Mouse (Mus musculus) stomach, embryonic 16.5 days (tissue): ENCODE measurements around the gene Ndufa7. TPM values are rescaled to one million over a fixed set of nuclear protein-coding genes. Genes with fewer than 3 reads are reported as not detected.
"Not testable (repeated sequence)": the region's sequence is repeated elsewhere in the genome, so short reads cannot be mapped to it uniquely, and the experiment has no call there.

Source experiments
- ATAC-seq: fragments of 200-750 bp; cut with Nextera tagmentation; 2 replicates; pipeline ENCODE4 v1.8.0; 2017; ENCODE audit warnings: moderate number of reproducible peaks, moderate TSS enrichment; ENCODE audit not compliant: insufficient read depth, low FRiP score
- H3K27ac ChIP-seq: fragments of 300-500 bp; sonication (generic); 2 replicates; pipeline ENCODE4 v1.5.1; 2014; ENCODE audit warnings: low read length
- H3K27me3 ChIP-seq: fragments of 300-500 bp; sonication (generic); 2 replicates; pipeline ENCODE4 v1.6.1; 2014; ENCODE audit warnings: low read length, control low read depth, mixed read lengths; ENCODE audit not compliant: control insufficient read depth, insufficient read depth
- H3K36me3 ChIP-seq: fragments of 300-500 bp; sonication (generic); 2 replicates; pipeline ENCODE4 v1.6.1; 2014; ENCODE audit warnings: low read length; ENCODE audit not compliant: control insufficient read depth, insufficient read depth
- H3K4me1 ChIP-seq: fragments of 300-500 bp; sonication (generic); 2 replicates; pipeline ENCODE4 v1.6.1; 2014; ENCODE audit warnings: low read length, control low read depth, mixed read lengths; ENCODE audit not compliant: control insufficient read depth, insufficient read depth
- H3K4me2 ChIP-seq: fragments of 300-500 bp; sonication (generic); 2 replicates; pipeline ENCODE4 v1.6.1; 2014; ENCODE audit warnings: low read depth, low read length, mixed read lengths
- H3K4me3 ChIP-seq: fragments of 300-500 bp; sonication (generic); replicated peaks from 2 replicates; pipeline ENCODE4 v1.5.1; 2014; ENCODE audit warnings: mild to moderate bottlenecking, low read length
- H3K9ac ChIP-seq: fragments of 300-500 bp; sonication (generic); 2 replicates; pipeline ENCODE4 v1.6.1; 2014; ENCODE audit warnings: low read length
- H3K9me3 ChIP-seq: fragments of 300-500 bp; sonication (generic); replicated peaks from 2 replicates; pipeline ENCODE4 v1.6.1; 2016; ENCODE audit warnings: low read length, control low read depth; ENCODE audit not compliant: control insufficient read depth
- WGBS: fragments of 180-500 bp; shearing (Covaris S2); extraction: QIAGEN DNeasy Blood & Tissue Kit; methylation state at CpG from one replicate; pipeline ENCODE4 v1.1.7; 2014; 5-methylcytosine and 5-hydroxymethylcytosine counted together
- microRNA-seq: library from miRNA; unstranded; fragments of <30 nt; microRNA quantifications from one replicate; pipeline ENCODE4, GENCODE M21; 2016
- polyA plus RNA-seq: library from polyadenylated mRNA; unstranded; fragments of >200 nt; fragmentation: Nextera tagmentation; extraction: Ambion mirVana; gene quantifications from 2 replicates; pipeline ENCODE4 v1.2.1, GENCODE M21; 2015

The Ndufa7 gene
- polyA plus RNA-seq, 1 experiment from 2014 or later: 446 TPM

DNA sequence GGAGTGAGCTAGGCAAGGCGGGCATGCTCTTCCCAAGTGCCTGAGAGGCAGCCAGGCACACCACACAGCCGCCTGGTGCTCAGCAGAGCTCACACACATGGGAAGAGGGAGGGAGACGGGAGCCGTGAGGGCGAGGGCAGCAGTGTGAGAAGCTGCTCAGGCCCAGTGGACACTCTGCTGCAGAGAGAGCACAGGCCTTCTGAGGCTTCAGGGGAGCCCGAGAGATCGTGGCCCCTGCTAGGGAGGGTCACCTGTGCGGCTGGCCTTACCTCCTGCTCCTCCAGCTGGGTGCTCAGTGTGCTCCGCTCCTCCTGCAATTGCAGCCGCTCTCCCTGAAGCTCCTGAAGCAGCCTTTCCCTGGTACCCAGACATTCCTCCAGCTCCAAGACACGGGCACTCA is 59.9 kb downstream of the Ndufa7 start:
- 92% methylated on average over 10 of the region's 11 CpGs for WGBS

DNA sequence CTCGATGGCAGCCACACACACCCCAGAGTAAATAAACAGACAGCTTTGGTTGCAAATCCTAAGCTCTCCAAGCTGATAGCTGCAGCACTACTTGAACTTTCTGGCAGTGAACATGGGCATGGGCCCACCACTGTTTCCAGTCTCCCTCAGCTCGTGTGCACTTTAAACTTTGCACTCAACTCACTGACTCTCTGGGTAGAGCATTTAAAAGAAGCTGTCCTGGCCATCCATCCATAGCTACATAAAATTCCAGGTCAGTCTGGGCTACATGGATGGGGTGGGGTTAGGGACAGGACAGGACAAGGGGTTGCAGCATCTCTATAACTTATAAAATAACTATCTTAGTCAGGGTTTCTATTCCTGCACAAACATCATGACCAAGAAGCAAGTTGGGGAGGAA is 63.4 kb downstream of the Ndufa7 start:
- H3K4me1 ChIP-seq: peaks cover 14% of the 10 kb centered on the region
- not testable (repeated sequence) for H3K9ac ChIP-seq, H3K9me3 ChIP-seq, H3K27ac ChIP-seq, H3K4me3 ChIP-seq, H3K4me2 ChIP-seq, ATAC-seq, H3K27me3 ChIP-seq, H3K36me3 ChIP-seq
- 41% methylated on average over 2 of the region's 2 CpGs for WGBS

More for the DNA sequence above, 59.9 kb downstream of the Ndufa7 start:
- H3K27me3 ChIP-seq, H3K9me3 ChIP-seq, ATAC-seq, H3K27ac ChIP-seq, H3K9ac ChIP-seq, H3K4me2 ChIP-seq, H3K36me3 ChIP-seq, H3K4me3 ChIP-seq: not testable (repeated sequence)
- H3K4me1 ChIP-seq: peaks cover 12% of the 10 kb centered on the region

Small RNA genes within 50 kb of the gene (microRNA-seq; reads per million reads assigned to microRNA genes)
- not detected for gene Gm27740

Other genes starting within 250 kb of the Ndufa7 start
- gene Zfp414, start 195.5 kb upstream of the Ndufa7 start, polyA plus RNA-seq: 32.7 and 45.7 TPM in 2 replicates
- gene Pram1, start 186.5 kb upstream of the Ndufa7 start, polyA plus RNA-seq: 1.0 and 1.1 TPM in 2 replicates
- 281 and 295 TPM in 2 replicates for gene Hnrnpm, start 137.7 kb upstream of the Ndufa7 start, polyA plus RNA-seq
- 56.0 and 58.8 TPM in 2 replicates for gene March2, start 105.9 kb upstream of the Ndufa7 start, polyA plus RNA-seq
- 212 and 237 TPM in 2 replicates for gene Rab11b, start 64.0 kb upstream of the Ndufa7 start, polyA plus RNA-seq
- gene Angptl4, start 42.7 kb upstream of the Ndufa7 start, polyA plus RNA-seq: 25.8 and 30.7 TPM in 2 replicates
- 24.8 and 29.0 TPM in 2 replicates for gene Kank3, start 14.1 kb upstream of the Ndufa7 start, polyA plus RNA-seq
- gene Rps28, start within 50 bp of the Ndufa7 start, polyA plus RNA-seq: 740 and 935 TPM in 2 replicates
- 52.0 and 54.0 TPM in 2 replicates for gene Cd320, start 18.5 kb downstream of the Ndufa7 start, polyA plus RNA-seq
- gene Gm7029, start 49.3 kb downstream of the Ndufa7 start, polyA plus RNA-seq: not detected in 2 replicates
- gene Kifc1, start 66.1 kb downstream of the Ndufa7 start, polyA plus RNA-seq: 6.9 and 7.9 TPM in 2 replicates
- gene Platr17, start 80.6 kb downstream of the Ndufa7 start, polyA plus RNA-seq: 0.39 and 0.40 TPM in 2 replicates
- 40.9 and 44.4 TPM in 2 replicates for gene Daxx, start 84.8 kb downstream of the Ndufa7 start, polyA plus RNA-seq
- 58.4 and 68.7 TPM in 2 replicates for gene Tapbp, start 91.3 kb downstream of the Ndufa7 start, polyA plus RNA-seq
- 11.4 and 12.5 TPM in 2 replicates for gene Zbtb22, start 91.3 kb downstream of the Ndufa7 start, polyA plus RNA-seq
- 43.9 and 44.7 TPM in 2 replicates for gene Rgl2, start 105.0 kb downstream of the Ndufa7 start, polyA plus RNA-seq
- gene Pfdn6, start 115.8 kb downstream of the Ndufa7 start, polyA plus RNA-seq: 133 and 147 TPM in 2 replicates
- 19.0 and 23.1 TPM in 2 replicates for gene Wdr46, start 116.1 kb downstream of the Ndufa7 start, polyA plus RNA-seq
- gene B3galt4, start 126.9 kb downstream of the Ndufa7 start, polyA plus RNA-seq: 8.6 and 9.0 TPM in 2 replicates
- 42.6 and 45.0 TPM in 2 replicates for gene Vps52, start 131.2 kb downstream of the Ndufa7 start, polyA plus RNA-seq
- gene Rps18, start 131.4 kb downstream of the Ndufa7 start, polyA plus RNA-seq: 1,606 and 1,631 TPM in 2 replicates
- 107 and 140 TPM in 2 replicates for gene H2-K1, start 175.8 kb downstream of the Ndufa7 start, polyA plus RNA-seq
- gene Ring1, start 200.1 kb downstream of the Ndufa7 start, polyA plus RNA-seq: 8.1 and 10.7 TPM in 2 replicates
- 38.9 and 41.3 TPM in 2 replicates for gene H2-Ke6, start 203.5 kb downstream of the Ndufa7 start, polyA plus RNA-seq
- gene Slc39a7, start 207.1 kb downstream of the Ndufa7 start, polyA plus RNA-seq: 194 and 195 TPM in 2 replicates
- 36.3 and 37.7 TPM in 2 replicates for gene Rxrb, start 207.2 kb downstream of the Ndufa7 start, polyA plus RNA-seq
- 0.57 and 0.61 TPM in 2 replicates for gene Col11a2, start 214.9 kb downstream of the Ndufa7 start, polyA plus RNA-seq